Mouse (Mus musculus) cerebellum, adult 2 months (tissue): Measurements from ENCODE around the gene Kcnq4.

Experiments used
- CTCF ChIP-seq: fragments of 200-500 bp; IDR thresholded peaks from 2 replicates; pipeline ENCODE4 v1.5.1; 2011; ENCODE audit warnings: low read depth, mild to moderate bottlenecking, control low read depth, low read length, moderate library complexity, borderline replicate concordance; ENCODE audit not compliant: insufficient read depth
- POLR2A ChIP-seq: fragments of 200-500 bp; IDR thresholded peaks from 2 replicates; pipeline ENCODE4 v1.6.1; 2011; ENCODE audit warnings: low read length, control low read depth, borderline replicate concordance; ENCODE audit not compliant: insufficient read depth

- TF ChIP-seq CTCF (no peak), POLR2A (no peak)
Measured at GRCm38 (mm10) chr4:120746552-120747150, 1.8 kb downstream of the Kcnq4 start.
